Mouse (Mus musculus): Measurements from ENCODE around the gene Tctex1d4. TPM values are rescaled to one million over a fixed set of nuclear protein-coding genes. Genes with fewer than 3 reads are reported as not detected.

The Tctex1d4 gene
- total RNA-seq (2021), result not detected in 2 replicates
- long read RNA-seq, partial matches to known transcripts, result 0 of 1 reads
- long read RNA-seq, other reads (novel, unspliced or antisense), result 0 of 1 reads

DNA sequence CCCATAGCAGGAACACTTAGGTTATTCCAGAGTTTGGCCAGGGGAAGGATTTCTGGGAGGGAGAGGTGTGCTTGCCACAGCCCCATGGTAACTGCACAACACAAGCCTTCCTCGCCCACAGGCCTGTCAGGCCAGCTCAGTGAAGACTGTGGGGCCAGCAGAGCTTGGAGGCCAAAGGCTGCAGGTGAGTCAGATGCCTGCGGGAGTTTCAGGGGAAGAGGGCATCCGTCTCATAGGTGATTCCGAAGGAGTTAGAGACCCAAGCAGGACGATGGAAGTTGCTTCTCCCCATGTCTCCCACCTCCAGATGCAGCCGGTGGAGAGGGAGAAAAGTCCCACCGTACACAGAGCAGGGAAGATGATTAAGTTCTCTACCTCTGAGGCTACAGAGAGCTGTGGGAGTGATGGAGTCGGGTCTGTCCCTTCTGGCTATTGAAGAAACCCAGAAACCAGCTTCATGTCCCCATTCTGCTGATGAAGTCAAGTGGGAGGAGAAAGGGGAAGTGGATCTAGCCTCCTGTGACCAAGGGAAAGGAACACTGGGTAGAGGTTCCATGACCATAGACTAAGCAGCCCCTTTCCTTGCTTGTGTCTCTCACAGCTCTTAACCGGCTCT is at the start of gene Tctex1d4:
Tctex1d4 (plus strand) TSS at position 120 of the 616 bp plus-strand sequence.
- no peak for DNase-seq

DNA sequence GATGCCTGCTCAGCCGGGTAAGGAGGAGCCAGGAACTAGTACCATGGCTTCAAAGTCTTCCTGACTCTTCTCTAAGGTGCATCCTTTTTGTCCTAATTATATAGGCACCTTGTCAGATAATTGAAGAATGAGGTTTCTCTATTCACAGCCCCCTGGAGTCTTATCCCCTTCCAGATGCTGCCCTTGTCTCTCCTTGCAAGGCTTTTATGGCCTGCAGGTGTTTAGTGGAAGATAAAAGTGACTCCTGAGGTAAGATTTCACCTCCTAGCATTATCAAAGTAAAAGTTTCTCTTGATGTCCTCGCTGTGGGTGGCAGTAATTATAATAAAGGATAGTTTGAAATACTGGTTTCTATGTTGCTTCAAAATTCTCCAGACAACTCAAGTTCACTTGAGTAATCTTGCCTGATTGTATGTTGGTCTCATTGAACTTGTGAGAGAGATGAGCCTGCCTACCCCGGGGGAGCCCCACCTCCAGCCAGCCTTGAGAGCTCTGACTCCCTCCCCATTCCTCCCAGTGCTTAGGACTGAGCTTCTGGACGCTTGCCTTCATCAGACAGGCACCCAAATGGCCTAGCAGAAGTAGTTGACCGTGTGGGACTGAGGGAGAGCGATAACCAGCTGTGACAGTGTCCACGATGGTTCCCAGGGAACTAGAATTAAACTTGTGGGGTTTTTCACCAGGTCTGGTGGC is 38.5 kb upstream of the Tctex1d4 start:
- peak; percentile 22 for DNase-seq

DNA sequence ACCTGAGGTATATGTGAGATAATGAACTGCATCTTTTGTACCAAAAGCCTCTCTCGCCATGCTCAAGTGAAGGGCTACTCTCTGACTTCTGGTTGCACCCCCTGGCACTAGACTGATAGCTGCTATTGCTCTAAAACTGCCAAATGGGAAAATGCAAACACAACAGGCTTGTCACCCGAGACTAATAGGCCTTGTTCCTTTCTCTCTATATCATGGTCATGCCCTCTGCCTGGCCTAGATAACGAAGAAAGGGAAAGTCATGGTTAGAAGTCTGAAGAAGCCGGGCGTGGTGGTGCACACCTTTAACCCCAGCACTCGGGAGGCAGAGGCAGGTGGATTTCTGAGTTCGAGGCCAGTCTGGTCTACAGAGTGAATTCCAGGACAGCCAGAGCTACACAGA is 36.0 kb upstream of the Tctex1d4 start:
- no peak for DNase-seq

DNA sequence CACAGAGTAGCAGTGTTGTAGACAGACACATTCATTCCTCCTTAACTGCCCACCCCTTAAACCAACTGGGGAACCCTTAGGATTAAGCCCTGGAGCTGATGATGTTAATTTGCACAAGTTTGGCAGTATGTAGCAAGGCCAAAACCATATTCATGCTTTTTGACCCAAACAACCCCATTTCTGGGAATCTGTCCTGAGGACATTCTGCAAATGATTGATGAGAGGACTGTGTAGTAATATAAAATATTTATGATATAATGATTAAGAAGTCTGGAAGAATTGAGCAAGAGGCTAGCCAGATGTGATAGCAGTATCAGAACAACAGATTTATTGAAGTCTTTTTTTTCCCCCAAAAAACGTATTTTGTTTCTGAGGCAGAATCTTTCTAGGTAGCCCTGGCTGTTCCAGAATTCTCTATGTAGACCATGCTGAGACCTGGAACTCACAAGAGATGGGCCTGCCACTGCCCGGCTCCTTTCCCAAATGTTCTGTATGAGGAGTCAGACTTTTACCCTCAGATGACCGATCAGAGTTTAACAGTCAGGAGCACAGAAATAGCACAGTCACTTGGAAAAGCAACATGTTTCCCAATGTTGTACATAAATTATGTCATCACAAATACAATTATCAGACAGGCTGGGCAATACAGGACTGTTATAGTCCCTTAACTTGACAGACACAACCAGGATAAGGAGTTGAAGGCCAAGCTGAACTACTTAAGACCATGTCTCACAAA is 31.8 kb upstream of the Tctex1d4 start:
- no peak for DNase-seq

DNA sequence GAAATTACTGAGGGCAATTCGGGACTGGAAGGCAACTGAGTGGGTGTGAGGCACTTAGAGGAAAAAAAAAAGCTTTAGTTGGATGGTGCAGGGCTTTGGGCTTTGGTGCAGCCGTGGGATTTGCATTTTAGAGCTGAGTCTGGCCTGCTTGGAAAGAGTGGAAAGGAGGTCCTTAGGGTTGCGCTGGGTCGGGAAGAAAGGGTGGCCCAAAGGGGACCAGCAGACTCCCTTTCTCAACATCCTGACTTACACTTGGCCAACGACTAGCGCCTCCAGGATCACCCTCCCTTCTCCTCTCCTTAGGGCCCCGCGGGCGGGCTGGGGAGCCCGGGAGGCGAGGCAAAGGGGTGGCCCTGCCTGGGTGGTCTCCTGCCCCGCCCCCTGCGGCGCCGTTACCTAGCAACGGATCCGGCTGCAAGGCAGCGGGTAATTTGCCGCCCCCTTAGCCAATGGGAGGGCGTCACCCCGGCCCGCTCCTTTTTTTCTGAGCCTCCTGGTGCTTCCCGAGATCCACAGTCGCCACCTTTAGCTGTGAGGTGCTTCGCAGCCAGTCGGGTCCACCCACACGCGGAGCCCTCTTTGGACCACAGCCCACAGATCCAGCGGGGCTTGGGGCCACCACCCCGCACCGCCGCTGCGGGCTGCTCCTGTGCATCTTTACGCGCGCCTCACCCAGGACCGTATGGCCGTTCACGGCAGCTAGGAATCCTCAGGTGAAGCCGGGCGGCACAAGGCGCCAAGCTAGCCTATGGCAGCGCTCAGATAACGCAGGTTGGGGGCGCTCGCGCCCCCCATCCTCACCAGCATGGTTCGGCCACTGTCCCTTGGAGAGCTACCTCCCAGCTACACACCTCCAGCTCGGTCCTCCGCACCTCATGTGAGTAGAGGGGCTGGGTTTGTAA is 30.8 kb upstream of the Tctex1d4 start, which contains the start of gene Ptch2:
Ptch2 (plus strand) TSS at position 525 of the 902 bp plus-strand sequence.
- DNase-seq, result peak; percentile 63

DNA sequence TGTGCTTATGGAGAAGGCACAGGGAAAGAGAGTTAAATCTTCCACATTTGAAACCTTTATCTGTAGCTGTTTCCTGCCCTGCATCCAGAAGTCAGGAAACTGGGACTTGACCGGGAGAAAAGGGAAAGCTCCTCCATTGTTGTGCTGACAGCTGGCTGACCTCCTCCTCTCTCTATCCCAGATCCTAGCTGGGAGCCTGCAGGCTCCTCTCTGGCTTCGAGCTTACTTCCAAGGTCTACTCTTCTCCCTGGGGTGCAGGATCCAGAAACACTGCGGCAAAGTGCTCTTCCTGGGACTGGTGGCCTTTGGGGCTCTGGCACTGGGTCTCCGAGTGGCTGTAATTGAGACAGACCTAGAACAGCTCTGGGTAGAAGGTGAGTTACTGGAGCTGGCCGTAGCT is 29.9 kb upstream of the Tctex1d4 start:
- no peak for DNase-seq

DNA sequence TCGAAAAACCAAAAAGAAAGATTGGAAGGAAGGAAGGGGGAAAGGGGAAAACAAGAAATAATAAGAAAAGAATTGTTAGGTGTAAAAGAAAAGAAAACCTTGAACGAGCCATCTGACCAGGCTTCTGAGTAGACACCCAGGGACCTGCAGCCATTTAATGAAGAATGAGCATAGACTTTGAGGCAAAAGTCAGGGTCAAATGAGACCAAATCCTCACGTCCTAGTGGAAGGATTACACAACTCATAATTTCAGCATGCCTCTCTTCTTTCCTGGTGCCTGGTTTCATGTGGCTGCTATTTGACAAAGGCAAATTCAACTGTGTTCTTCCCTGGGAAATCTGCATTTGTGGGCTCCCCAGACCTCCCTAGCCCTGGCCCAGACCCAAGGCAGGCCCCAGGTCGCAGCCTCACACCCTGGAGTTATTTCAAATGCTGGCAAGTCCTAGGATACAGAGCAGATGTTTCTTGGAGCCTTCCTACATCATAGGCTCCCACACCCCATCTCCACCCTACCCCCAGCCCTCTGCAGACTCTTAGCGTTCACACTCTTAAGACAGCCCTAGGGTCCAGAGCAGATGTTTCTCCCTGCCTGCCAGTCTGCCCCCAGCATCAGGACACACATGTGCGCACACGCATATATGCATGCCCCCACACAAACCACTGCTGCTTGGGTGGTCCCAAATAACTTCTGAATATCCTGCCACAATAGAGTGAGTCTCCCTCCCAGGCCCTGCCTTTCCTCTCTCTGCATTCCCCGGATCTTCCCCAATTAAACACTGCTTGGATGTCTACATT is 28.4 kb upstream of the Tctex1d4 start:
- no peak for DNase-seq

DNA sequence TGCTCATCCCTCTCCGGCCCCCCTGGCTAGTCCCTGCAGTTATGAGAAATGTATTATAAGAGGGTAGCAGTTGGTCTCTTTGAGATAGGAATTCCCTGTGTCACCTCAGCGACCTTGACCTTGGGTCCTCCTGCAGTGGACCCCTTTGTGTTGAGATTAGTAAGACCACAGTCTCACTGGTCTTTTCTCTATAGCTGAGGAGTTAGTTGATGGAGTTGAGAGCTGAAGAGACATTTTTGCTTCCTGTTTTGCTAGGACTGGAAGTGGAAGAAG is 27.9 kb upstream of the Tctex1d4 start:
- DNase-seq, result no peak

DNA sequence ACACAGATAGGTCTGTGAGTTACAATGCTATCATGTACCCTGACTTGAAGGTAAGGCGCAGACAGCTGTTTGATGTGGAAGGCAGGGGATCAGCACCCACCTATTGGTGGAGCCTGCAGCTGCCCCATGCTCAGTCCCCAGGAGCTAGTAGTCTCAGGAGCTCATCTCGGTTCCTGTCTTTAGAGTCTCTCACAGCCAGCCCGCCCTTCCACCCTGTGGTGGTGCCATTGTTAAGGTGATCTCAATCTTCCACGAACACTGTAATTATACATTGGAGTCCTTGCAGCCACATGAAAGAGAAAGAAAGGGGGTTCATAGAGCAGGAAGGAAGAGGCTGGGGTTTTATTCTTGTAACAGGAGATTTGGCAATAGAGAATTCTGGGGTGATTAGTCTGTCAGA is 26.6 kb upstream of the Tctex1d4 start:
- no peak for DNase-seq

DNA sequence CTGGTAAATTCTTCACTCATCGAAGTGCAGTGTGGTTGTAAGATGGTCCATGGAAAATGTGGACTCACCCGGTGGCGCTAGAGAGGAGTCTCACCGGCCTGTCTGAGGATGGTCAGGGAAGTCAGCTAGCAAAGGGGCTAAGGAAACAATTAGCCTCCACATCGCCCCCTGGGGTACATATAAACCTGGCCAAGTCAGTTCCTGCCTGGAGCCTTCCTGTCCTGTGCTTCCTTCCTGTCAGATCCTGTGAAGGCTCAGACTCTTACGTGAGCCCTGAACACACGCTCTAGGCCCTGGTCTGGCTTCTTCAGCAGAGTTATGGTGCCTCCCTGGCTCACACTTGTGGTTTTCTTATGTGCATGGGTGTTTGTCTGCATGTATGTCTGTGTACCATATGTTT is 25.4 kb upstream of the Tctex1d4 start:
- no peak for DNase-seq

DNA sequence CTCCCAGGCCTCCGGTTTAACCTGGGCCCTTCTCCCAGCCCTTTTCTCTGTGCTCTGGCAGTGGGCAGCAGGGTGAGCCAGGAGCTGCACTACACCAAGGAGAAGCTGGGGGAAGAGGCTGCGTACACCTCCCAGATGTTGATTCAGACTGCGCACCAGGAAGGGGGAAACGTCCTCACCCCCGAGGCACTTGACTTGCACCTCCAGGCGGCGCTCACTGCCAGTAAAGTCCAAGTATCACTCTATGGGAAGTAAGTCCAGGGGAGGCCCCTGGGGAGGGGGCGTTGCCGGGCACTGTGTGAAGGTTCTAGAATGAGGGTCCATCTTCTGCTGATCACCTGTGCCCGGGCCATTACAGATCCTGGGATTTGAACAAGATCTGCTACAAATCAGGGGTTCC is 21.9 kb upstream of the Tctex1d4 start:
- DNase-seq, result no peak

DNA sequence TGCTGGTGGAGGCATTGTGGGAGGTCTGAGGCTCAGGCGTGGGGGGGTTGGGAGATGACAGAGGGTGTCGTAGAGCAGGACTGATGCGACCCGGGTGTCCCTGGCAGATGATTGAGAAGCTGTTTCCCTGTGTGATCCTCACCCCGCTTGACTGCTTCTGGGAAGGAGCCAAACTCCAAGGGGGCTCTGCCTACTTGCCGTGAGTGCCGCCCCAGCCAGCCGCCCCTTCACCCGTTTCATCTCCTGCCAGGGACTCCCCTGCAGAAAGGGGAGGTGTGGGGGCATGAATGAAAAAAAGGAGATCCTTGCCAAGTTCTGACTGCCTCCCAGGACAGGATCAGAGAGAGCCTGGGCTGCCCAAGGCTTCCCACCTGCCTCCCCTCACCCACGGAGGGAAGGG is 21.5 kb upstream of the Tctex1d4 start:
- DNase-seq, result no peak

DNA sequence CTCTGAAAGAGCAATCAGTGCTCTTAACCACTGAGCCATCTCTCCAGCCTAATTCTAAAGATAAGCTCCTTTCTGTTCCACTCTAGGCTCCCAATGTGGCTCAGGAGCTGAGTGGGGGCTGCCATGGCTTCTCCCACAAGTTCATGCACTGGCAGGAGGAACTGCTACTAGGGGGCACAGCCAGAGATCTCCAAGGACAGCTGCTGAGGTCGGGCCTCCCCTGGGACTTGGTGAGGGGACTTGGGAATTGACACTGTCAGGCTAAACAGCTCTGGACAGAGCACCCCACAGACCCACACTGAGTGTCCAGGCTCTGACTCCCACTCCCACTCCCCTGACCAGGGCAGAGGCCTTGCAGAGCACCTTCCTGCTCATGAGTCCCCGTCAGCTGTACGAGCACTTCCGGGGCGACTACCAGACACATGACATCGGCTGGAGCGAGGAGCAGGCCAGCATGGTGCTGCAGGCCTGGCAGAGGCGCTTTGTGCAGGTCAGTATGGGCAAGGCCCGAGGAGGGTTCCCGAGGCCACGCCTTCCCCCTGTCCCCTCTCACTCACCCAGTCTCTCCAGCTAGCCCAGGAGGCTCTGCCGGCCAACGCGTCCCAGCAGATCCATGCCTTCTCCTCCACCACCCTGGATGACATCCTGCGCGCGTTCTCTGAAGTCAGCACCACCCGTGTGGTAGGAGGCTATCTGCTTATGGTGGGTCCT is 18.6 kb upstream of the Tctex1d4 start:
- no peak for DNase-seq

DNA sequence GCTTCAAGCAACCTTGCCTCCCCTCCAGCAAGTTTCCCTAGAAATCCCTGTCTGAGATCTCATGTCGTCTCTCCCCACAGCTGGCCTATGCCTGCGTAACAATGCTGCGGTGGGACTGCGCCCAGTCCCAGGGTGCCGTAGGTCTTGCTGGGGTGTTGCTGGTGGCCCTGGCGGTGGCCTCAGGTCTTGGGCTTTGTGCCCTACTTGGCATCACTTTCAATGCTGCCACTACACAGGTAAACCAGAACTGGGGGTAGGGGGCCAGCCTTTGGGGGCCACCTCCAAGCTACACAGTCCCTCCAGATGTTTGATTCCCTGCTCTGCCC is 18.1 kb upstream of the Tctex1d4 start:
- DNase-seq, result no peak

DNA sequence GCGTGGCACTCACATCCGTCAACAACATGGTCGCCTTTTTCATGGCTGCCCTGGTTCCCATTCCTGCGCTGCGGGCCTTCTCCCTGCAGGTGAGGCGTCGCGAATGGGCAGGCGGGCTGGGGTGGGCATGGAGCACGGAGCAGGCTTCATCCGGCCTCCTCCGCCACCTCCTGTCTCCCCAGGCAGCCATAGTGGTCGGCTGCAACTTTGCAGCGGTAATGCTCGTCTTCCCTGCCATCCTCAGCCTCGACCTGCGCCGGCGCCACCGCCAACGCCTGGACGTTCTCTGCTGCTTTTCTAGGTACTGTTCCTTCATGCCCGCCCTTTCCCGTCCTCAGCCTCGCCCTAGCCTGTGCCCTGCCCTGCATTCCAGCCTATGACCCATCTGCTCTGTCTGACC is 17.3 kb upstream of the Tctex1d4 start:
- no peak for DNase-seq

DNA sequence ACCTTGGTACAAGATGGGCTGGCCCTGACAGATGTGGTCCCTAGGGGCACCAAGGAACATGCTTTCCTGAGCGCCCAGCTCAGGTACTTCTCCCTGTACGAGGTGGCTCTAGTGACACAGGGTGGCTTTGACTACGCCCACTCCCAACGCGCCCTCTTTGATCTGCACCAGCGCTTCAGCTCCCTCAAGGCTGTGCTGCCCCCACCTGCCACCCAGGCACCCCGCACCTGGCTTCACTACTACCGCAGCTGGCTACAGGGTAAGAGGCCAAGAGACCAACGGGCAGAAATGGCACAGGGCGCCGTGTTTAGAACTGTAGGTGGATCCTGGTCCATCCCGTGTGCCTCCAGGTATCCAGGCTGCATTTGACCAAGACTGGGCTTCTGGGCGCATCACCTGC is 16.3 kb upstream of the Tctex1d4 start:
- DNase-seq, result no peak

DNA sequence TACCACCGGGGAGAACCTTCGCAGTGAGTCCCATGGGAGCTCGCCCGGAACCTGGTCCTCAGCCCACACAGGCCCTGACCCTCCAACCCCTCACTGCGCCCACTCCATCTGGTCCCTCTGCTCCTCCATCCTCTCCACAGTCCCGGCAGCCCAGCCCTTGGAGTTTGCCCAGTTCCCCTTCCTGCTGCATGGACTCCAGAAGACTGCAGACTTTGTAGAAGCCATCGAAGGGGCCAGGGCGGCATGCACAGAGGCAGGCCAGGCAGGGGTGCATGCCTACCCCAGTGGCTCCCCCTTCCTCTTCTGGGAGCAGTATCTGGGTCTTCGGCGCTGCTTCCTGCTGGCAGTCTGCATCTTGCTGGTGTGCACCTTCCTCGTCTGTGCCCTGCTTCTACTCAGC is 15.6 kb upstream of the Tctex1d4 start:
- DNase-seq, result no peak

DNA sequence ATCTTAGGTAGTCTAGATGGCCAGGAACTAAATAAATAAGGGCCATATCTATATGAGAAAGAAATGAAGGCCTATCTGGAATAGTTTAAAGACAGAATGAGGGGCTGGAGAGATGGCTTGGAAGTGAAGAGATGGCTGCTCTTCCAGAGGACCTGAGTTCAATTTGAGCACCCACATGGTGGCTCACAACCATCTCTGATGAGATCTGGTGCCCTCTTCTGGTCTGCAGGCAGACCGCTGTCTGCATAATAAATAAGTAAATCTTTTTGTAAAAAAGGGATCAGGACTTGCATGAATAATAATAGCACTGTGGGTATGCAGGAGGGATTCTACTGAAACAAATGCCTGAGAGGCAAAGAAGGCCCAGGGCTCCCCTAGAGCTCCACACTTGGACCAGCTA is 13.4 kb upstream of the Tctex1d4 start:
- DNase-seq, result no peak

DNA sequence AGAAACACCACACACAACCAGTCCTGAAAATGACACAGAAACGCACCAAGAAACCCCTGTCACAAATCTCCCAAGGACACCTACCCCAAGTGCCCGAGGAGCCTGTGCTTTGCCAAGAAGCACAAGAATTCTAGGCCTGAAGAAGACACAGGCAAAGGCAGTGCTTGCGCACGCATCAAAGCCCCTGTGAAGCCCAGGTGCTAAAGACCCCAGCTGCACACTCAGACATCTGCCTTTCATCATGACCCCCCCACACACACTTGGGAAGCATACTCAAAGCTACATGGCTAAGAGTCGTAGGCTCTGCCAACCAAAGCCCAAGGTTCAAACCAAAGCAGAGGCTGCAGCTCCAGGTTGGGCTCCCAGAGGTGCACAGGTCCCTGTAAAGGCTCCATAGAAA is 11.0 kb upstream of the Tctex1d4 start:
- no peak for DNase-seq

DNA sequence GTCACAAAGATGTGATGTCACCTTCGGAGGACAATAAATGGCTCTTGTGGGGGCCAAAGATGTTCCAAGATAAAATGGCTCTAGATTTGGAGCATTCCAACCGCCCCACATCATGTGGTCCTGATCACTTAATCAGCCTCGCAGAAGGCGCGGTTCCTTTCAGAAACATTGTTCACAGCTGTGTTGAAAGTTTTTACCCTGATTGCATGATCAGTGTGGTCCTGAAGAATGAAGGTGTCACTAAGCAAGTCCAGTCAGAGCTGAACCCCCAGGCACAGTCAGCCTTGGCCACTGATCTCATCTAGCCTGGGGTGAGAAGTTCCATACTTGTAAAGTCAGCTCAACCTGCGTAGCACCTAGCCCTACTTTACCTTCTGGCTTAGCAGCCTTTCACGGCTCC is 8.7 kb upstream of the Tctex1d4 start:
- DNase-seq, result no peak

DNA sequence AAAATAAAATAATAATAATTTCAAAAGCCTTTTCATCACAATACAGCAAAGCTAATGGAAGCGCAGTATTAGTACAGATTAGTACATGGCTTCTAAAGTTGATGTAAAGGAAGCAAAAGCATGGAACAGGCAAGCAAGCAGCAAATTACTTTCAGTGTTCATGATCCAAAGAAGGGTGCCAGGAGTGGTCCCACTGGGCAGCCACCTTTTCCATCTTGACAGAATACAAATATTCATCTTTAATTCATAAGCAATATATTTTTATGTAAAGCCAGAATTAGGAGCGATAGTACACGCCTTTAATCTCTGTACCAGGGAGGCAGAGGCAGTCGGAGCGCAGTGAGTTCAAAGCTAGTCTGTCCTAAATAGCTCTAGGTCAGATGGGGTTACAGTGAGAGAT is 7.0 kb upstream of the Tctex1d4 start:
- DNase-seq, result no peak

All from adrenal gland, postnatal 25 days (tissue).